Mouse (Mus musculus) embryonic facial prominence, embryonic 12.5 days (tissue): Measurements from ENCODE around the gene Cyp2d12. TPM values are rescaled to one million over a fixed set of nuclear protein-coding genes. Genes with fewer than 3 reads are reported as not detected.
"Not testable (repeated sequence)": the region's sequence is repeated elsewhere in the genome, so short reads cannot be mapped to it uniquely, and the experiment has no call there.

ENCODE experiments used
- ATAC-seq: fragments of 200-750 bp; cut with Nextera tagmentation; 2 replicates; pipeline ENCODE4 v1.8.0; 2017; ENCODE audit not compliant: insufficient number of reproducible peaks, insufficient read depth, low FRiP score, low TSS enrichment
- H3K27ac ChIP-seq: fragments of 300-500 bp; sonication (generic); 2 replicates; pipeline ENCODE4 v1.5.1; 2016; ENCODE audit warnings: mild to moderate bottlenecking
- H3K27me3 ChIP-seq: fragments of 300-500 bp; sonication (generic); 2 replicates; pipeline ENCODE4 v1.6.1; 2016; ENCODE audit warnings: mild to moderate bottlenecking, moderate library complexity
- H3K36me3 ChIP-seq: fragments of 300-500 bp; sonication (generic); 2 replicates; pipeline ENCODE4 v1.6.1; 2016; ENCODE audit warnings: mild to moderate bottlenecking
- H3K4me1 ChIP-seq: fragments of 300-500 bp; sonication (generic); 2 replicates; pipeline ENCODE4 v1.6.1; 2016
- H3K4me2 ChIP-seq: fragments of 300-500 bp; sonication (generic); replicated peaks from 2 replicates; pipeline ENCODE4 v1.6.1; 2016; ENCODE audit warnings: mild to moderate bottlenecking, moderate library complexity
- H3K4me3 ChIP-seq: fragments of 300-500 bp; sonication (generic); 2 replicates; pipeline ENCODE4 v1.5.1; 2016; ENCODE audit warnings: mild to moderate bottlenecking
- H3K9ac ChIP-seq: fragments of 300-500 bp; sonication (generic); 2 replicates; pipeline ENCODE4 v1.6.1; 2016; ENCODE audit warnings: mild to moderate bottlenecking, moderate library complexity
- H3K9me3 ChIP-seq: fragments of 300-500 bp; sonication (generic); 2 replicates; pipeline ENCODE4 v1.6.1; 2016; ENCODE audit warnings: mild to moderate bottlenecking, moderate library complexity
- WGBS: fragments of 180-500 bp; shearing (Covaris S2); methylation state at CpG from one replicate; pipeline ENCODE4 v1.1.7; 2016; 5-methylcytosine and 5-hydroxymethylcytosine counted together
- polyA plus RNA-seq: library from polyadenylated mRNA; unstranded; fragments of >200 nt; fragmentation: Nextera tagmentation; extraction: Ambion mirVana; gene quantifications from 2 replicates; pipeline ENCODE4 v1.2.1, GENCODE M21; 2016

Gene Cyp2d12
- polyA plus RNA-seq, result not detected in 2 replicates

DNA sequence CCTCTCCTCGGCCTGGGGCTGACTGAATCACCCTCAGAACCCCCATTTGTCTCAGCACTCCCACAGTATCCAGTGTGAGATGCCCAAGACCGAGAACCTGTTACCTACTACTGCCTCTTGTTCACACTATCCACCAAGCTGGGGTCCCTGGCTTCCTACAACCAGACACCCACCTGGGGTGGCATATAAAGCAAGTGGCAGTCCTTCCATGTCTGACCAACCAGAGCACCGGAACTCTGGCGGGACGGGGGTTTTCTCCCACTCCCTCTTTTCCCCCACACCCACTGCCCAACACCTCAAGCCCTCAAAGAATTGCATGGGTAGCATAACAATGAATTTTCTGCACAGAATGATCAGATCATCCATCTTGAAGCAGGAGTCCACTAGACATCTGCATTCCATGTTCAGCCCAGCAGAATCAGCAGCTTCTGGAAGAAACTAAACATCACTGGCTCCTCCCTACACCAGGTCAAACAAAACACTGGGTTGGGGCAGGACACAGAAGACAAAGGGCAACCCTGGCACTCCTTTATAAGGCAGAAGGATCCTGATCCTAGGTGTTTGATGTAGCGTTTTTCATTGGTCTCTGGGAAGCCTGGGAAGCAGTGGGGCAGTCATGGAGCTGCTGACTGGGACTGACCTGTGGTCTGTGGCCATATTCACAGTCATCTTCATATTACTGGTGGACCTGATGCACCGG, at the start of gene Cyp2d12:
TSS of gene Cyp2d12 (plus strand) at position 542 of the 700 bp plus-strand sequence.
- 81% methylated on average over 7 of the region's 7 CpGs for WGBS
- H3K36me3 ChIP-seq, result no peaks in the 10 kb centered on the region
- H3K27ac ChIP-seq, result no peak within 1 kb of the TSS

DNA sequence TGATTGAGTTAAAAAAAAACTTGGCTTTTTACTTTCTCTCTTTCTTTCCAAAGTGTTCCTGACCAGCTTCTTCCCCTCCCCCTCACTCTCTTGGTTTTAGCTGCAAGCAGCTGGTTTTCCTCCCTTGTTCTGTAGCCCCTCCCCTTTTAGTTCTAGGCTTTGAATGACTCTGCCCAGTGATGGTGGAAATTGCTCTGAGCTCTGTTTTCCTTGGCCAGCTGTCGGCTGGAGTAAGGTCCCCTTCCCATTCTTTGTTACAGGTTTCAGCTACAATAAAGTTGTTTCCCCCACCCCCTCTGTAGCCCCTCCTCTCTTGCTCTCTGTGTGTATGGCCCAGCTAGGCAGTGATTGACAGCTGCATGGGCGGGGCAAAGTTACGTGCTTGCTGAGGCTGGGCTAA, 47.9 kb upstream of the Cyp2d12 start:
- Histone ChIP-seq H3K9ac (no peak overlapping the region), H3K4me3 (no peak overlapping the region), H3K9me3 (peaks cover 9% of the 10 kb centered on the region; the same call in 1 of the 2 replicates), H3K4me1 (no peaks in the 10 kb centered on the region), H3K36me3 (no peaks in the 10 kb centered on the region), H3K27ac (no peak overlapping the region), H3K4me2 (no peak overlapping the region), H3K27me3 (no peaks in the 10 kb centered on the region)
- 71% methylated on average over 3 of the region's 3 CpGs for WGBS
- ATAC-seq, result no peak

More for the DNA sequence above, at the start of gene Cyp2d12:
- no peaks in the 10 kb centered on the region for H3K27me3 ChIP-seq
- no peak within 1 kb of the TSS for H3K4me3 ChIP-seq
- peaks cover 10% of the 10 kb centered on the region; the same call in 1 of the 2 replicates for H3K9me3 ChIP-seq
- H3K4me1 ChIP-seq, result no peaks in the 10 kb centered on the region
- H3K4me2 ChIP-seq, result no peak within 1 kb of the TSS
- no peak for ATAC-seq
- no peak within 1 kb of the TSS for H3K9ac ChIP-seq

DNA sequence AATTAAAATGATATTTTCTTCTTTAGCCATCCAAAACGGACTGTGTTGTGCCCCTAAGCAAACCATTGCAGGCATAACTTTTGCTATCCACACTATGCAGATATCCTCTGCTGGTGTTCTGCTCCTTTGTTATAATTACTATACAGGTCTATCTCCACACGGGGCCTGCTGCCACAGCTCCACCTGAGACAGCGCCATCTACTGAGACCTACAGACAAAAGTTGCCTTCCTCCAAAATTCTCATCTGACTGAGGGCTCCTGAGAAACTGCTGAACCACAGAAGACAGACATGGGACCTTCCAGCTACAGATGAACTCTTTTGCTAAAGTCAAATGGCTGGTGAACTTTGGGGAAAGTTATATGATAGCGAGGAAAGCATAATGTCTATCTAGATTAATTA, 47.1 kb upstream of the Cyp2d12 start:
- H3K4me2 ChIP-seq, H3K27ac ChIP-seq, H3K36me3 ChIP-seq, H3K4me1 ChIP-seq, H3K9me3 ChIP-seq, H3K4me3 ChIP-seq, H3K9ac ChIP-seq, H3K27me3 ChIP-seq, ATAC-seq: not testable (repeated sequence)
- 43% methylated on average over 4 of the region's 4 CpGs for WGBS

DNA sequence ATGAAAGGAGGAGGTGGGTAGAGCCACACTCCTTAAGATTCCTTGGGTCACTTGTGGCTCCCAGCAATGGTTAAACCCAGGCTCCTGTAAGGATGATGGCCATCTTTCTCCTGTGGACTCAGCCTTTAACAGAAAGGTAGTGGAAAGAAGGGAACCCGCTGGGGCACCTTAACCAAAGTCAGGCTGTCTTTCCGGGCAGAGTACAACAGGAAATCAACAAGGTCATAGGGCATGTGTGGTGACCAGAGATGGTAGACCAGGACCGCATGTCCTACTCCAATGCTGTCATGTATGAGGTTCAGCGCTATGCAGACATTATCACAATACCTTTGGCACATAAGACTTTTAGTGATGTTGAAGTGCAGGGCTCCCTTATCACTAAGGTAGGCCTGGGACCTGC, 45.4 kb upstream of the Cyp2d12 start:
- H3K4me1 ChIP-seq, ATAC-seq, H3K27me3 ChIP-seq, H3K4me3 ChIP-seq, H3K4me2 ChIP-seq, H3K27ac ChIP-seq, H3K36me3 ChIP-seq, H3K9ac ChIP-seq, H3K9me3 ChIP-seq: not testable (repeated sequence)
- WGBS, result 76% methylated on average over 4 of the region's 4 CpGs

DNA sequence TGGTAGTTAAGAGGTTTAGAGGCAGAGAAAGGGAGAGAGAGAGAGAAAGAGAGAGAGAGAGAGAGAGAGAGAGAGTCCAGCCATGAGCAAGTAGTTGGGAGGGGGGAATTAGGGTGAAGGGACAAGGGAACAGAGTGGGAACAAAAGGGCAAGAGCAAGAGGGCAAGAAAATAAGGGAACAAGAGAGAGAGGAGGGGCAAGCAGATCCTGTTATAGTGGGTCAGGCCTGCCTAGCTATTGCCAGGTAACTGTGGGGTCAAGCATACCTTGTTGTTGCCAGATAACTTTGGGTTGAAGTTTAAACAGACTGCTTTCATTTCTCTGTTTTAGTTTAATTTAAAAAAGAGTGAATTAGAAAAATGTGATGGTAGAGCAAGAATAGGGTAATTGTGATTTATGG, 44.4 kb upstream of the Cyp2d12 start:
- not testable (repeated sequence) for H3K4me2 ChIP-seq, H3K9ac ChIP-seq, H3K9me3 ChIP-seq, H3K27ac ChIP-seq, H3K36me3 ChIP-seq, ATAC-seq, H3K27me3 ChIP-seq, H3K4me1 ChIP-seq, H3K4me3 ChIP-seq

DNA sequence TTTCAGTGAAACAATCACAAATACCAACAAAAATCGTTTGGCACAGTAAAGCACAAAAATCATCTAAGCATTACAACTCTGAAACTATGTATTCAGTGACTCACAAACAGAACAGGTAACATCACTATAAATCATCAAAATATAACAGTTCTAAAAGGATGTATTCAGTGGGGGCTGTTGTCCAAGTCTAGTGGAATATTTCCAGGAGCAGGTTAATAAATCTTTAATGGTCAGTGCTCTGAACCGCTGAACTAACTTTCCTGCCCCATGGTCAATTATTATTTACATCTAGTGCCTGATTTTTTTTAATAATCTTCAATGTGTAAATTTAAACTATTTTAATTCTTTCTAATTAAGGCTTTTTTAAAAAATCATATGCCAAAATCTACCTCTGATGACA, 42.8 kb upstream of the Cyp2d12 start:
- H3K27me3 ChIP-seq, H3K4me3 ChIP-seq, H3K36me3 ChIP-seq, ATAC-seq, H3K27ac ChIP-seq, H3K9ac ChIP-seq, H3K4me1 ChIP-seq, H3K9me3 ChIP-seq, H3K4me2 ChIP-seq: not testable (repeated sequence)
- whole genome bisulfite sequencing, result 70% methylated on average over 2 of the region's 2 CpGs

DNA sequence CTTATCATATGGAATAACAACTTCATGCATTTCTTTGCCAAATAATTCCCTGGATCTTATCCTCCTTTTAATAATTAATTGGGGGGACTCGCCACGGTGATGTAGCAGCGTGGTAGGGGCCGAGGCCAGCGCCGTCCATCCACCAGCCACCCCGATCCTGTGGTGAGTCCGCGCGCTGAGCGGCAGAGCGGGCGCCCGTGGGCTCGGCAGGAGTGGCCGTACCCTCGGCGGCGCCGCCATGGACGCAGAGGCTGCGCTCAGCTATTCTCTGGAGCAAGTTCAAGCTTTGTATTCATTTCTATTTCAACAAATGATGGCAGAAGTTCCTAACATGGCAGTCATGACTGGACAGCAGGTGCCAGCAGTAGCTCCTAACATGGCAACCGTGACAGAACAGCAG, 38.7 kb upstream of the Cyp2d12 start:
- not testable (repeated sequence) for H3K27ac ChIP-seq, H3K36me3 ChIP-seq, H3K27me3 ChIP-seq, ATAC-seq, H3K4me3 ChIP-seq, H3K4me1 ChIP-seq, H3K9ac ChIP-seq, H3K9me3 ChIP-seq, H3K4me2 ChIP-seq
- 88% methylated on average over 23 of the region's 23 CpGs for WGBS

DNA sequence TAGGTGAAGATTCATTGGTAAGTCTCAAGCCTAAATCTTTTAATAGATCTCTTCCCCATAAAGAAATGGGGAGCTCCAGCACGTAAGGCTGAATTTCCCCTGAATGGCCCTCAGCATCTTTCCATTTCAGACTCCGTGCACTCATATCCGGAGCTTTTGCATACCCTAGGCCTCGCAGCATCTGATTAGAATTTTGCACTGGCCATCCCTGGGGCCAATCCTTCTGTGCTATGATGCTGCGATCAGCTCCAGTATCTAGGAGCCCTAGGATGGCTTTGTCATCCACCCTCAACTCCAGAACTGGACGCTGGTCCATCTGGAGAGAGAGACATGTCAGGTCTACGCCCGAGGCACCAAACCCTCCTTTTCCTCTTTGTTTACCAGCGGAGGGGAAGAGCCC, 27.5 kb upstream of the Cyp2d12 start:
- H3K9me3 ChIP-seq, ATAC-seq, H3K4me2 ChIP-seq: not testable (repeated sequence)

DNA sequence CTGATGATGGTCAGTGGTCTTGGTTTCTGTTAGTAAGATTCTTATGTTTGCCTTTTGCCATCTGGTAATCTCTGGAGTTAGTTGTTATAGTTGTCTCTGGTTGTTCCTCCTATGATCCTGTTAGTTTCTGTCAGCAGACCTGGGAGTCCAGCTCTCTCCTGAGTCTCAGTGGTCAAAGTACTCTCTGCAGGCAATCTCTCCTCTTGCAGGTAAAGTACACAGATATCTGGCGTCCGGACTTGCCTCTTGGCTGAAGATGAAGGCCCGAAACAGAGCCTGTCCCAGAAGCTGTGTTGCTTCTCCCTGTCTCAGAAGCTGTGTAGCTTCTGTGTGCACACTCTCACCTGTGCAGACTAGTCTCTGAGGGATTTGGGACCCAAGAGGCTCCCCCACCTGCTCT, 22.2 kb upstream of the Cyp2d12 start:
- H3K27me3 ChIP-seq, ATAC-seq, H3K9ac ChIP-seq, H3K4me1 ChIP-seq, H3K27ac ChIP-seq, H3K4me2 ChIP-seq, H3K4me3 ChIP-seq, H3K36me3 ChIP-seq, H3K9me3 ChIP-seq: not testable (repeated sequence)
- 92% methylated on average over 3 of the region's 3 CpGs for WGBS

More for the DNA sequence above, 27.5 kb upstream of the Cyp2d12 start:
- H3K36me3 ChIP-seq, H3K4me1 ChIP-seq, H3K9ac ChIP-seq, H3K27me3 ChIP-seq, H3K27ac ChIP-seq, H3K4me3 ChIP-seq: not testable (repeated sequence)
- WGBS, result 86% methylated on average over 6 of the region's 9 CpGs

DNA sequence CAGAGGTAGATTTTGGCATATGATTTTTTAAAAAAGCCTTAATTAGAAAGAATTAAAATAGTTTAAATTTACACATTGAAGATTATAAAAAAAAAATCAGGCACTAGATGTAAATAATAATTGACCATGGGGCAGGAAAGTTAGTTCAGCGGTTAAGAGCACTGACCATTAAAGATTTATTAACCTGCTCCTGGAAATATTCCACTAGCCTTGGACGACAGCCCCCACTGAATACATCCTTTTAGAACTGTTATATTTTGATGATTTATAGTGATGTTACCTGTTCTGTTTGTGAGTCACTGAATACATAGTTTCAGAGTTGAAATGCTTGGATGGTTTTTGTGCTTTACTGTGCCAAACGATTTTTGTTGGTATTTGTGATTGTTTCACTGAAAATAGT, 11.9 kb upstream of the Cyp2d12 start:
- H3K27ac ChIP-seq, H3K27me3 ChIP-seq, H3K4me2 ChIP-seq, ATAC-seq, H3K4me3 ChIP-seq, H3K9ac ChIP-seq, H3K9me3 ChIP-seq, H3K36me3 ChIP-seq, H3K4me1 ChIP-seq: not testable (repeated sequence)
- 69% methylated on average over 3 of the region's 3 CpGs for WGBS

DNA sequence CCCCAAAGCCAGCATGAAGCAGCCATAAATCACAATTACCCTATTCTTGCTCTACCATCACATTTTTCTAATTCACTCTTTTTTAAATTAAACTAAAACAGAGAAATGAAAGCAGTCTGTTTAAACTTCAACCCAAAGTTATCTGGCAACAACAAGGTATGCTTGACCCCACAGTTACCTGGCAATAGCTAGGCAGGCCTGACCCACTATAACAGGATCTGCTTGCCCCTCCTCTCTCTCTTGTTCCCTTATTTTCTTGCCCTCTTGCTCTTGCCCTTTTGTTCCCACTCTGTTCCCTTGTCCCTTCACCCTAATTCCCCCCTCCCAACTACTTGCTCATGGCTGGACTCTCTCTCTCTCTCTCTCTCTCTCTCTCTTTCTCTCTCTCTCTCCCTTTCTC, 10.3 kb upstream of the Cyp2d12 start:
- not testable (repeated sequence) for H3K4me1 ChIP-seq, H3K4me2 ChIP-seq, H3K36me3 ChIP-seq, H3K9me3 ChIP-seq, H3K27ac ChIP-seq, H3K4me3 ChIP-seq, ATAC-seq, H3K27me3 ChIP-seq, H3K9ac ChIP-seq

DNA sequence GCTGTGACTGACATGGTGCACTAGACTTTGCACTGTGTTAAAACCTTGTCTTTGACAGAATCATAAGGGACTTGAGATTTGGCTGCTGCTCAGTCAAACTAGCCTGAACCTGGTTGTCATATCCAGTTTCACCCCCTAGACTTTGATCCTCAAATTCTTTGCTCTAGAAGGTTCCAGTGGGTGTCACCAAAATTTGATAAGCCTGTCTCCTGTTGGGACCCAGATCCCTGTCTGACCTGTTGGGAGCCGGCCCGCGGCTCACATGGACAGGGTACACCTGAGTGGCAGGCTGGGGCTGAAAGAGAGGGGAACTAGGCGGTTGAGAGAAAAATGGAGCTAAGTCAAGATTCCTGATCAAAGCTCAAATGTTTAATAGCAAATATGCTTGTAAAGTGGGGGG, 7.1 kb upstream of the Cyp2d12 start:
- not testable (repeated sequence) for H3K36me3 ChIP-seq, H3K4me1 ChIP-seq, H3K9ac ChIP-seq, H3K9me3 ChIP-seq, H3K4me2 ChIP-seq, H3K27me3 ChIP-seq, H3K27ac ChIP-seq, ATAC-seq, H3K4me3 ChIP-seq
- 87% methylated on average over 4 of the region's 4 CpGs for WGBS

DNA sequence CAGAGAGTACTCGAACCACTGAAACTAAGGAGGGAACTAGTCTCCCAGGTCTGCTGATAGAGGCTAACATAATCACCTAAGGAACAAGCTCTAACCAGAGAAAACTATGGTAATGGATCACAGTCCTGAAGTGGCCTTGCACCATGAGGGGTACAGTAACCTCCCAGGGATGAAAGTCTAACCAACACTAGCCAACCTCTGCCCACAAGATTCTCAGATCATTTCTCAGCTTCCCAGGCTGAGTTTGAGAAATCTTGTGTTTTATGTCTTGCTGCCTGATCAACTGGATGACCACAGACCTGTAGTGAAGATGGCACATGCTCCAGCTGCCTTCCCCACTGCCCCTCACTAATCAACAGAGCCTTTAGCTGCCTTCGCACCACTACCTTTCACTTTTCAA, 1.7 kb upstream of the Cyp2d12 start:
- not testable (repeated sequence) for H3K9ac ChIP-seq, H3K9me3 ChIP-seq, H3K27me3 ChIP-seq, H3K36me3 ChIP-seq, ATAC-seq, H3K4me1 ChIP-seq, H3K27ac ChIP-seq, H3K4me3 ChIP-seq, H3K4me2 ChIP-seq
- WGBS, result 87% methylated on average over 2 of the region's 2 CpGs
